Mouse (Mus musculus): ENCODE results near the gene Fndc1.

Fndc1 gene

DNA sequence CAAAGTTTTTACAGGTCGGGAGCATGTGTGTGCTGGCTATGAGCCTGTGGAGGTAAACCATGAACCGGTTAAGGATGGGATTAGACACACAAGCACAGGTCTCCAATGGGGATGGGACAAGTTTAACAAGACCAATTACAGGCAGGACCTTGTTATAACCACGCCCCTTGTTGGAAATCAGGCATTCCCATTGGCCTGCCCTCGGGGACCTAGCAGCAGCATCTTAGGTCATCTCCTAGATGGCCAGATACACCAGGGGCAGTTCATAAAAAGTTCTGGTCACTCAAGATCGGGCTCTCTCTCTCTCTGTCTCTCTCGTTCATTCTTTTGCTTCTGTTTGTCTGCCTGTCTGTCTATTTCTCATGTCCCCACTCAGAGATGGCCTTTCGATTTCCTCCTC, 6.9 kb downstream of the Fndc1 start:
- no peak for DNase-seq (ENCODE audit: low read depth, low spot score)

DNA sequence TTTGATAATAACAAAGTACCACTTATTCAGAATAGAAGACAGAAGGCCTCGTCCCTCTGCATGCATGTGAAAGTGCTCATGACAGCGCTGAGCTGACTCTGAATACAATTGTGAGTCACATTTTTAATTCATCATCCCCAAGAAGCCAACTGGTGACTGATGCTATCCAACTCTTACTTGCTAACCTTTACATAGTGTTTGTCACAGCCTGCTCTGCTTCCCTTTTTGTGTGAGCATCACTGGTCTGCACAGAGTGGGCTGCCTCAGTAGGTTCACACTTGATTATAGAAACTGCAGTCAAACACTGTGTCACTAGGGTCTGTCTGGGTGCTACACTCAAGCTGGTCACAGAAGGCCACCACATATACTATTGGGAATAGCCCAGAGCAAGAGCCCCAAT, 10.5 kb downstream of the Fndc1 start:
- no peak for DNase-seq (ENCODE audit: low read depth, low spot score)

DNA sequence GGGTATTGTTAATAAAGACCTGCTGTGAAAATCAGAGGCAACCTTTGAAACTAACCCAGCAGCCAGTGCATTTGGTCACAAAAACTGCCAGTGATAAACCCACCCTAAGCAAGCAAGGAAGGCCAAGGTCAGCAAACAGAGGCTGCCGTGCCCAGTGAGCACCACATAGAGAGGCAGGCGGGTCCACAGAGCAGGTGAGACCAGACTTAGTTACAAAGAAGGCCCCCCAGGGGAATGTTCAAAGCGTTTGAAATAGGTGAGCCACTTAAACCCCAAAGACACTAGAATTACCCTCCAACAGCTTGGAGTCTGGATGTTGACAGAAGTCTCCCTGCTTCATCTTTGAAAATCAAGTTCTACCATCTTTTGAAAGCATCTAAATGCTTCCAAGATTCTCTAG, 12.7 kb downstream of the Fndc1 start:
- no peak for DNase-seq (ENCODE audit: low read depth, low spot score)

DNA sequence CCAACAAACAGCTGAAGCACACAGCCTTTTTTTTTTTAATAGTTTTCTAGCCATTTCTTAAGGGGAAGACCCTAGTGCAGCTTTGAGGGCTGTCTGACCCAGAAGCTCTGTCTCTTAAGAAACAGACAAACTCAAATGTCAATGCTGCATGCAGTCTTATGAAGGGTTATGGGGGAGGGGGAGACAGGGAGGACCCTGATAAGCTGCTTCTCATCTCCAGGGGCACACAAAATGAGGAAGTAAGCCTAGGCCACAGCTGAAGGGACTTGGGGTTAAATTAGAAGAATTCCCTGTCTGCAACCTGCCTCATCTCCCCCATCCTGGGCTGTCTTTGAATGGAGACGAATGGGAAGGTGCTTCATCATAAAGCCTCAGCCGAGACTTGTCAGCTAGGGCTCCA, 19.1 kb downstream of the Fndc1 start:
- DNase-seq (ENCODE audit: low read depth, low spot score) = no peak

DNA sequence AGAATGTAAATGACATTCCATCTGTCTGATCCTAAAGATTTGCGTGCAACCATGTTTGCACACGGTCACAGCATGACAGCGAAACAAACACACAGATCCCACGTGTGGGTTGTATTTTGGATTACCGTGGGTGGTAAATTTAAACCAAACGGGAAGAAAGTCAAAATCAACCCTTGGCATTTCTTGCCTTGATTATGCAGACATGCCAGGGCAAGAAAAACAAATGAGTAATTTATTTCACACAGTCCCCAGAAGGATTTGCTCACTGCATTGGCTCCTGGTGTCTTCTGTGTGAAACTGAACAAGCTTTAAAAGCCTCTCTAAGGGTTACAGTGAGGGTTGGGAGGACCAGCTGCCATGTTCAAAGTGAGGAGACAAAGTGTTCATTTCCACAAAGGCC, 22.0 kb downstream of the Fndc1 start:
- DNase-seq (ENCODE audit: low read depth, low spot score) = no peak

DNA sequence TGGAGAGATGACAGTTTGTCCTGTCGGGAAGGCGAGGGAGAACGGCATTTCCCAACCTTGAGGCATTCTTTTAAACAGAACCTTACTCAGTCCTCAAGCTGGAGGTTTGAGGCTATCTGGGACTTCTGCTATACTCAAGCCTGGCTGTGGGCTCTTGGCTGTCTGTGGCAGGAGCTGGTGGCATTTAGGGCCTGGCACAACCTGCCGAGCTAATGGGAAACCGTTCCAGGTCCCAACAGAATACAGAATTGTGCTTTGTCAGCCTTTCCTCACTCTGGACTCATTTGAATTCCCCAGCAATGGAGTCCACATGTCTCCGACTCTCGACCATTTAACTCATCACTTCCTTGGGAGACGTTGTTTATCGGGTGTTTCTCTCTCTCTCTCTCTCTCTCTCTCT, 24.6 kb downstream of the Fndc1 start:
- no peak for DNase-seq (ENCODE audit: low read depth, low spot score)

DNA sequence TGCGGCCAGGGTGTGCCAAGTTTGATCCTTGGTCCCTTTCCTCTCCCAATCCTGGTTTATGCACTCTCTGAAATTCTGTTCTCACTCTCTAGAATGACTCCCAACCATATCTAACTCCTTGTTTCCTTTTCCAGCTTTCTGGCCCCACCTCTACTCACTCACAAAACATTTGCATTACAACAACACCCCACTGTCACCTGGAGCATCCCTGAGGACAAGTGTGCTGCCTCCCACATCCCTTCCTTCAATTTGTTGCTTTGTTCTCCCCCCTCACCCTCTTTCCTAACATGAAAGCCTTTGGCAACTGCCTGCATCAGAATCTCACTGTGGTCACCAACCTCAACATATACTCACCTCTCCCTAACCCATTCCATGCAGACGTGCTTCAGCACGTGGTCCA, 27.2 kb downstream of the Fndc1 start:
- no peak for DNase-seq (ENCODE audit: low read depth, low spot score)

DNA sequence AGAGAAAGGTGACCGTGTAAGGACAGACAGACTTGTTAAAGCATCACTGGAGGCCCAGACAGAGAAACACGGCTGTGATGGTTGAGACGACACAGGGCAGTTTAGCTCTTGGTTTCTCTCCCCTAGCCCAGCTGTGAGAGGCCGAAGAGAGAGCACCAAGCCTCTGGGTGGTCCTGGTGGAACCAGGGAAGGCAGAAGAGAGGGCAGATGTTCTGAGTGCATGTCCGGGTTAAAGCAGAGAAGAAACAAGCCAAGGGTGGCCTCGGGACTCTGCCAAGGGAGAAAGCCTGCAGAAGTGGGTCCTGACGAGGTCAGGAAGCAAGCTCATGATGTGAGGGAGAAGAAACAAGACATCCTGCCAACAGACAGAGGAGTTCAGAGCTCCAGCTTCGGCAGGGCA, 31.5 kb downstream of the Fndc1 start:
- no peak for DNase-seq (ENCODE audit: low read depth, low spot score)

DNA sequence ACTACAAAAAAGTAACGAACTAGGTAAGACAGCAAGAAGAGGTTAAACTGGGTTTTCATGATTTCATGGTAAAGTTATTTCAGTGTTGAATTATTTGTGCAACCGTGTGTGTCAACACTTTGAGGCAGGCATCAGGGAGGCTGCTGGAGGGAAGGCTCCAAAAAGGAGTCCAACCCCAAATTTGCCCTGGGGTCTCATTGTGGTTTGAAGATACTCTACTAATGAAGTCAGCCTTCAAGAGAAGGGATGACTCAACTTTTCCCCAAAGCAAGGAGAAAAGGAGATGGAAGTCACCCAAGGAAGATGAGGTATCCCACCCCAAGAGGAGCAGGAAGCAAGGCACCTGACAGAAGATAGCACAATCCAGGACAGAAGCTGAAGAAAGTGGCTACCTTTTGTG, 31.9 kb downstream of the Fndc1 start:
- no peak for DNase-seq (ENCODE audit: low read depth, low spot score)

DNA sequence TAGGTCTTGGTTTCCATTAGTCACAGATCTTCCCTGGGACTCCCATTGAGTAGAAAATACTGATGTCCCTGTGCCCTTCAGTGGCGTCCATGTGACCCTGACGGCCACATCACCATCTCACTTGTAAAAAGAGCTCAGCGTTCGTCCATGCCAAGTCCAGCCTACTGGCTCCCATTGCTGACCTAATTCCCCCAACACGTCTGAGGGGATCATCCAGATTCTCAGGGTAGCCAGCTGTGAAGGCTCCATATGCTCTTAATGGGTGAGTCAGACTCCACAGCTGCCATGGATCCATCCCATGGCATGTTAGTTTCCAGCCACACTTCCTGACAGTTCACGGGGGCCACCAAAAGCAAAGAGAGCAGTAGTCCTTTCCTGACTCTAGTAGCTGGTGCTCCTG, 33.0 kb downstream of the Fndc1 start:
- DNase-seq (ENCODE audit: low read depth, low spot score) = no peak

DNA sequence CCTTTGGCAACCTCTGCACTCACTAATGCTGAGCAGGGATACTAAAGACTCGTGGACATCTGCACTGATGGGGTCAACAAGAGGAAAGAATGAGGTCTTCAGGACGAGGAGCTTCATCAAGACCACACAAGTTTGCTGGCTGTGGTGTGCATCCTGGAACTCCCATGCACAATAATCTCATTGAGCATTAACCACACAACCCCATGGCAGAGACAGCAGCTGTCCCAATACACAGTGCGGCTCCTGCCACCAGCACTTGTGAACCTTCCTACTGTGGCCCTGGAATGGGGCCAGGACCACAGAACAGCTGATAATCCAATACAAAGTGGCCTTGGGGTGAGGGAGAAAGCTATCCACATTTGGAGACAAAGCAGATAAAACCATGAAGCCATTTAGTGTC, 36.6 kb downstream of the Fndc1 start:
- no peak for DNase-seq (ENCODE audit: low read depth, low spot score)

DNA sequence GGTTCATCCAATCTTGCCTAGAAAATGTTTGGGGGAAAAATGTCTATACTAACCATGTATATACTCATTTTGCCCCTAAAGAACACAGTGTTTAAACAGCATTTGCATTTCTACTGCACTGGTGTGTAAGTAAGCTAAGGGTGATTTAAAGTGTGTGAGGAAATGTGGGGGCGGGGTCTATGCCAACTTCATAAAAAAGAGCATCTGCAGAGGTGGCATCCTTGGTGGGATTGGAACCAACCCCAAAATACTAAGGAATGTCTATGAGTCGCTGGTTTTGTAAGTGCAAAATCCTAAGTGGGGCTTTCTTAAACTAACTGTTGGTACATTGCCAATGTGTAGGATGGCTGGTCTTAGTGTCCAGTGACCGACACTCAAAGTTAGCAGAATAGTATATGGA, 53.0 kb downstream of the Fndc1 start:
- no peak for DNase-seq (ENCODE audit: low read depth, low spot score)

DNA sequence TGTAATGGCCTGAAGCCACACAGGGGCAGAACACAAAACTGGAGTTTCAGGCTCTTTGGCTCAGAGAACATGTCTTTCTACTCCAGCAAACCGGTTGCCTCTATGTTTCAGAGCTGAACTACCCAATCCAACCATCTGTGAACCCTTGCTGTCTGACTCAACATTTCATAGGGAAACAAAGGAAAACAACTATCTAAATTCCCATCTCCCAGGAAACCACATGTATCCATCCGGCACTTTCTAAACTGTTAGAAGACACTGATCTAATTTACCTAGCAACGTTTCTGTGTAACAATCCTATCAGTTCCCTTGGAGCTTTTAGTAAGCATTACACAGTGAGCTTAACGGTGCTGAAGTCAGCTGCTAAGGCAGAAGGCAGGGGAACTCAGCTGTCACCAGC, 67.3 kb downstream of the Fndc1 start:
- no peak for DNase-seq (ENCODE audit: low read depth, low spot score)

DNA sequence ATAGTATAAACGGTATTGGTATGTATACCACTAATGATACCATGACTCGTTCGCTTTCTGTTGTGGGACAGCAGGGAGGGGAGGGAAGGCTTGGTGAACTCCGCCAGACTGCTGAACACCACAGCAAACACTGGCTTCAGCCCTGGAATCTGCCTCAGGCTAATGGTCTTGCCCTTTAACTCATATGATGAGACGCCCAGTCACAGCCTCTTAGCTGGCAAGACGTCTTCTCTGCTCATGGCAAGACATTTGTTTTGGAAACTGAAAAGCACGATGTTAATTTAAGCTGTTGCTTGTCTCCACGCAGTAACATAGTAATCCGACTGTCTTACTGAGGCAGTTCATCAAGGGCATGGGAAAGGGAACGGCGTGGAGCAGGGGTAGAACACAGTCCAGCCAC, 72.1 kb downstream of the Fndc1 start:
- DNase-seq (ENCODE audit: low read depth, low spot score) = no peak

DNA sequence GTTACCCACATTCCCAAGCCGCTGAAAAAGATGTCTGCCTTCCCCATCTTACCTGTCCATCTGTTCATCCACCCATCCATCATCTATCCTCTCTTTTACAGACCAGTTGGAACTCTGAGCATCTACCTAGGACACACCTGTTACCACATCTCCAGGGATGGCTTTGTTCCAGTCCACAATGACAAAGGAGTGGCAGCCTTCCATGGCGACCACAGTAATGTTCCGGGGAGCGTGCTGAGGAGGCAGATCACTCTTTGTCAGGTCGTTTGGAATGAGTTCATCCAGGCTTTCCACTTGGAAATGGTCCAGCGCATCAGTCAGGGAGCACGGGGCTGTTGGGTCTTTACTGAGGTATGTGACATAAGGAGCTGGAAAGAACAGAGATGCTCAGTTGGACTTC, 73.7 kb downstream of the Fndc1 start:
- no peak for DNase-seq (ENCODE audit: low read depth, low spot score)

DNA sequence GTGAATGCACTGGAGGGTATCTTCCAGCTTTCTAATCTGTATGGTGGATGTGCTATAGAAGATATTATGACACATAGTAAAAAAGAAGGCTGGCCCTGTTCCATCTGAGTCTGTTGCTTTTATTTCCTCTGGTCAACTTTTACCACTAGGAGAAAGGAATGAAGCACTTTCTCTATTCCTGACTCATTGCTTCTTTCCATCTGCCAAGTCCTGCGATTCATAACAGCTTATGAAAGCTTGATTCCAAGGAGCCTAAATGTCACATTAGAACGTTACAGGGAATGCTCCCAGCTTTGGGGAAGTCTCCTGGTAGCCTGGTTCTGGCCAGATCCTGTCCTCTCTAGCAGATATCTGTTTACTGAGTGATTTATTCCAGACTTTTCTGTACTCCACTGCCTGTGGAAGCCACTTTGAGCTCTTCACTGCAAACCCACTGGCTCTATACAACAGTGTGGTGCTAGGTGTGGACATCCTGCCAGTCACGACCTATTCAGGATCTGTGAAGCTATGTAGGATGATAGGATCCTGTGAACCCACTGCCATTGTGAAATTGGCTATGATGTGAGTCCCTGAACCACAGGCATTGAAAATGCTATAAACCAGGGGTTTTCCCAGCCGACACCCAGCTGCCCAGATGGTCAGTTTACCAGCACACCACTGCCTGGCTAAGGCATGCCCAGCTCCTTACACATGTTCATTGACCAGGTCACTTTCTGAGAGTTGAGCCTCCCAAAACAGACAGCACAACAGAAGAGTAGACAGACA, 77.9 kb downstream of the Fndc1 start:
- DNase-seq (ENCODE audit: low read depth, low spot score) = no peak

DNA sequence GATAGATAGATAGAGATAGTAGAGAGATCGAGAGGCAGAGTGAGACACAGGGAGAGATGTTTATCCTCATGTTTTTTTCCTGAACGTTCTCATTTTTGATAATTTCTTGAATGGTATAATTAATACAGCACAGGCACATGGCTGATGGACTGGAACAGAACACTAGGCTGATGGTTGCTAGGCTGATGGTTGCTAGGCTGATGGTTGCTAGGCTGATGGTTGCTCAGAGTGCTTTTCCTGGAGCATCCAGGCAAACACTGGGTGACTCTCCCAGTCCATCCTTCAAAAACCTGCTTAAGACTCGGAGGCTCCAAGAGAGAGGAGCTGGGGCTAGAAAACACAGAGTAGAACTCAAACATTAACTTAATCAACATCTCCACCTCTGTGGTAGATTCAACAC, 80.3 kb downstream of the Fndc1 start:
- DNase-seq (ENCODE audit: low read depth, low spot score) = no peak

DNA sequence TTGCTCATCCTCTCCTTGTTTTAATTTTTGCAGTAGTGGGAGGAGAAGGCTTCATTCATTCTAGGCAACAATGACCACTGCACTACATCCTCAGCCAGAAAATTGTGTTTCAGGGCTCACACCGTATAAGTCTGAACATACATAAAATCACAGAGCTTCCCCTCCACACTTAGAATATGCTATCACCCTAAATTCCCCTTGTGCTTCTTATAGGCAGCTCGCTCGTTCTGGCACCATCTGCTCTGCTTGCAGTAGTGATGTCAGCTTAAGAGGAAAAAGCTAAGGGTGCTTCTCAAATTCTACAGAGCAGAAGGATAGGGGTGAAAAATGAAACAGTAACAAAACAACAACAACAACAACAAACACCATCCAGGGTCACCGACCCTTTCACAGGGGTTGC, 82.1 kb downstream of the Fndc1 start:
- DNase-seq (ENCODE audit: low read depth, low spot score) = no peak

DNA sequence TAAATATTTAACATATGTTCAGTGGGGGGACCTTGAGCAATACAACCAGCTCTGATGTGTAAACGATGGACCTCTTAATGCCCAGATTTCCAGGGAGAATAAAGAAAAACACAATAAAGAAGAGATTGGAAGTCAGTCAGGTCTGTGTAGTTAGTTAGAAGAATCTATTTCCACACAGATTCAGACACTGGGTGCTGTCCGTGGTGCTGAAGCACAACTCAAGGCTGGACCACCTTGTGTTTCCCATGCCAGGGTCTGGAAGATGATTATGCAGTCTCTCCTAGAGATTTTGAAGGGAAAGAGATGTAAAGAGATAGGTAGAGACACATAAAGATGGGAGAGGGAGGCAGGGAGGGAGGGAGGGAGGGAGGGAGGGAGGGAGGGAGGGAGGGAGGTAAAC, 86.1 kb downstream of the Fndc1 start:
- DNase-seq (ENCODE audit: low read depth, low spot score) = peak; percentile 83

DNA sequence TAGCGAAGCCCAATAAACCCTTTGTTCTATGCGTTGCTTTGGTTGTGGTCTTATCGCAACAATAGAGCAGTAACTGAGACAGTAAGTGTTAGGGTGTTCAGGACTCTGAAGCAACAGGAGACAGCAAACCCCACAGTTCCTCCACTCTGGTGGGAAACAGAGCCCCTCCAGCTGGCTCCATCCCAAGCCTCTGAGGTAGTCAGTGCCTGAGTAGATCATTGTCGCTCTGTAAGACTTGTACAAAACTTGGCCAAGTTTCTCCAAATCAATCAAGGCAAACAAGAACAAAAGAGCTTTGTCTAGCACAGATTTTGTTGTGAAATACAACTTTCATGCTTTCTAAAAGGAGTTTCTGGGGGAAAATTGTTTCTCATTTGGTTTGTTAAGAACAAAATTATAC, 104.1 kb downstream of the Fndc1 start:
- no peak for DNase-seq (ENCODE audit: low read depth, low spot score)

DNA sequence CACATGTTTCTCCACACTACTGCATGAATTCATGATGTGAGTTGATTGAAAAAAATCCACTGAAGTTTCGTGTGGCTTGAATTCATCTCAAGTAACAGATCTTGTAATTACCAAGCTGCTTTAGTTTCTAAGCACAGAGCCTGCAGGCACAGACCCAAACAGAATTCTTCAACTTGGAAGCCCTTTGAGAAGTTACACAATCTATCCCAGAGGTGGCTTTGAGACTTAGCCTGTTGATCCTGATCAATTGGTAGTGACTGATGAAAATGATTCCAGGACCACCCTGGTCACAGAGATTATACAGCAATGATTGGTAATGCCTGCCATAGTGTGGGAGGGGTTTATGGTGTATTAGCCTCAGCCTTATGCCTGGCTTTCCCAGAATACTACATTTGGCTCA, 108.2 kb downstream of the Fndc1 start:
- no peak for DNase-seq (ENCODE audit: low read depth, low spot score)

DNA sequence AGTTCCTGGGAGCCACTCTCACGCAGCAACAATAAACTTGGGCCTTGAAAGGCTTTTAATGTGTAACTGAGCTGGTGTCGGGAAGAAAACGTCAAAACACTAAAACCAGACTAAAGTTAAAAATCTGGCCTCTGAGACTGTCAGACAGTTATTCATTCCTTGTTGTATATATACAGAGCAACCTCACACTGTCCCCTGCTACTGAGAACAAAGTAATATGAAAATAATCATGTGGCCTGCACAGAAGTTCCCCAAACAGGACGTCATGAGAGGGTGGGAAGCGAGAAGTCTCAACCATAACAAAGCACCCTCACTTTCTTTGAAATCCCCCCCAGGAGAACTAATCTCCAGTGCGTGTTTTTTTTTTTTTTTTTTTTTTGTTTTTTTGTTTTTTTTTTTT, 109.2 kb downstream of the Fndc1 start:
- DNase-seq (ENCODE audit: low read depth, low spot score) = no peak

DNA sequence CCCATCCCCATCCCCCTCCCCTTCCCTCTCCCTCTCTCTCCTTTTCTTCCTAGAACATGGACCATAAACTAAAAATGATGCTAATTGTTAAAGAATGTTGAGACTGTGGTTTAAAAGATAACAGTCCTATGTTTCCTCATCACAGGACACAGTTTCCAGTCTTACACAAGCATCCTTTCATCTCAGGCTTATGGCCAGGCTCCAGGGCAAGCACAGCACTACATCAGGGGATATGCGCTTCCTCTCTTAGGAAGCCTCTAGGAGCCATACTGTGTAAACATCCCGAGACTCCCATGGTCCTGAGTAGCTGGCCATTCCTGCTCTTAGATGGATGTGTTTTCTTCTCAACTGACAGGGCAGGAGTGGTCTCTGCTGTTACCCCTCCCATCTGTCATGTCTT, 114.1 kb downstream of the Fndc1 start:
- no peak for DNase-seq (ENCODE audit: low read depth, low spot score)

DNA sequence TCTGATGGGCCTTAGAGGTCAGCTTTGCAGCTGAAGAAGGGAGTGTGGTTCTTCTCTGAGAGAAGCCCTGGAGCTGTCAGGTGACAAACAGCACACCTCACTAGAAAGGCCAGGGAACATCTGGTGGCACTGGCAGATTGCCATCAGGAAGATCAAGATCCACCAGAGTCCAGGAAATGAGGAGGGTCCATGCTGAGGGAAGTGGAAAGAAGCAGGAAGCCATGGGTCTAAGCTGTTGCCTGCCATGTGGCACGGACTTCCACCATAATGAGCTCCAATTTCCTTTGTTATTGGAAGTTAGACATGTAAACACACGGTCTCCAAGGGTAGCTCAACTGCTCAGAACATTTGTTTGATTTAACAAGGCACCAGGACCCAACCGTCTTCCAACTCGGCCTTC, 120.0 kb downstream of the Fndc1 start:
- no peak for DNase-seq (ENCODE audit: low read depth, low spot score)

All from forelimb bud, embryonic 11.5 days (tissue).